Mouse (Mus musculus) thymus, postnatal 36 days (tissue): Measurements from ENCODE around the gene B4galt1.

ENCODE experiments used
- DNase-seq, 2 experiments: peaks; one replicate each; pipeline ENCODE4 v3.0.0; 2022; ENCODE audit warnings: mixed read lengths in 2 of 2

B4galt1 gene

GRCm38 (mm10) chr4:40870206-40870605, 16.4 kb upstream of the B4galt1 start:
- DNase-seq: no peak

DNA sequence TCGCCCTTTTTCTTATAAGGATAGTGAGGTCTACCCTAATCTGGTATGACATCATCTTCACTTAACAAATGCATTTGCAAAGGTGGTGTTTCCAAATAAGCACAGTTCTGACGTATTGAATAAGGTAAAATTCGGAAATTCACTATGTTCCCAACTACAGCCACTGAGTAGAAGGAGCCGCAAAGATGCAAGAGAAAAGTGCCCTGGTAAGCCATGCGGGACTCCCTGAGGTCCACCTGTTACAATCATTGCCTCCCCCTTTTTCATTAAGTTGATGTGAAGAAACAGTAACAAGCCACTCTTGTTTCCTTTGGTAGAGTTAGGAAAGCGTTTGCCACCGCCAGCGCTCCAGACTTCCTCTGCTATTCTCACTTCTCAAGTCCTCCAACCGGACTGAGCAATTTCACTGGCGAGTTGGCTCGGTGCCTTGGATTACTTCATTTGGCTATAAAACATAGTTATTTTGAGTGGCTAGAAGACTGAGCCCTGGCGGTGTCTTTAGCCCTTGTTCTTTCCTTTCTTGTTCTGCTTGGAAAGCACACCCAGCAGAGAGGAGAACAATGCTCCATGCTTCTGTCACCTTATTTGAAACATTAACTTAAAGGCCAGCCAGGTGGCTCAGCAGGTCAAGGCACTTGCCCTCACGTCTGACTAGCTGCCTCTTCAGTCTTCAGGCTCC, 14.9 kb upstream of the B4galt1 start:
- DNase-seq: no peak

GRCm38 (mm10) chr4:40864361-40864760, 10.6 kb upstream of the B4galt1 start:
- DNase-seq: no peak

DNA sequence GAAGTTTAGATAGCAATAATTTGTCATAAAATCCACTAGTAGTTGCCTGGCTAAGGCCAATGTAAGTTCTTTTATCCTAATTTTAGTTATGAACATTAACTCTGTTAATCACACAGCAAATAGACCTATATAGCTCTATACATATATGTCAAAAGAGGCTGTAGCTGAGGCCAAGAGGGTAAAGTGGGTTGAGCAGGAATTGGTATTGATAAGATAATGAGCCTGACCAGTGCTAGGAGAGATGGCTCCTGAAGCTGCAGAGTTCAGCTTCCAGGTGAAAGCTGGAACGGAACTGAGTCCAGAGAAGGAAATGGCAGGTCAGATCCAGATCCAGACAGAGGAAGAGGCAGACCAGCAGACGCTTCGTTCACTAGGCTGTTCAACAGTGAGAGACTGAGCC, 9.5 kb upstream of the B4galt1 start:
- DNase-seq: no peak

- no peak for DNase-seq
Measured at GRCm38 (mm10) chr4:40861131-40861530, 7.3 kb upstream of the B4galt1 start.

- DNase-seq: no peak
Measured at GRCm38 (mm10) chr4:40857824-40858346, 4.1 kb upstream of the B4galt1 start.

- DNase-seq: no peak
Measured at GRCm38 (mm10) chr4:40856571-40856970, 2.8 kb upstream of the B4galt1 start.

GRCm38 (mm10) chr4:40854387-40854933, 655 bp upstream of the B4galt1 start:
- DNase-seq: no peak

DNA sequence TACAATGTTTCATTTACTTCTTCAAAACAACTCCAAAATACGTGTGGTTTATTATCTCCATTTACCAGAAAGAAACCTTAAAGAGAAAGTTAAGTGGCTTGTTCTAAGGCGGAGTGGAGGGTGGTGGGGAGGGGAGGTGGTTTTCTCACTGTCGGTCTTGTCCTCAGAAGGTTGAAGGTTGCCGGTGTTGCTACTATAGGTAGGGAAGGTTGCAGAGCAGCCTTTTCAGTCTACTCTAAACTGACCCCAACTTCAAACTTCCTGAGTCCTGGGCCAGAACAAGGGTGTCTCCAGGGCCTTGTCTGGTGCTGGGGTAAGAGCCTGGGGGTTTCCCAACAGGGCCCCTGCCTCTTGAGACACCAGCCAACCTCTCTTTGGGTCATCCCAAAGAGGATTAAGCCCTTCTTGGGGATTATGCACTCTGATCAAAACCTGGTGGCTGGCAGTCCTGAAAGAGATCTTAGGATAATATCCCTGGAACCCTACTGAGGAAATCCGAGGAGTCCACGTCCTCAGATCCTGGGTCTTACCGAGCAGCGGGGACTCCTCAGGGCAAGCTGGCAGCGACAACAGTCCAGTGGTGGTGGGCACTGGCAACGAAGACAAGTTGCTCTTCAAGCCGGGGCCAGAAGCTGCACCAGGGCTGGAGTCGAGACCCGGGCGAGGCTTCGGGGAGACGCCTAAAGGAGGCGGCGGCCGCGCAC, 792 bp downstream of the B4galt1 start:
- peak; percentile 41 to 56 for DNase-seq

- peak in 1 of 2 experiments; percentile 21 for DNase-seq
Measured at GRCm38 (mm10) chr4:40852249-40852781, 1.5 kb downstream of the B4galt1 start.

DNA sequence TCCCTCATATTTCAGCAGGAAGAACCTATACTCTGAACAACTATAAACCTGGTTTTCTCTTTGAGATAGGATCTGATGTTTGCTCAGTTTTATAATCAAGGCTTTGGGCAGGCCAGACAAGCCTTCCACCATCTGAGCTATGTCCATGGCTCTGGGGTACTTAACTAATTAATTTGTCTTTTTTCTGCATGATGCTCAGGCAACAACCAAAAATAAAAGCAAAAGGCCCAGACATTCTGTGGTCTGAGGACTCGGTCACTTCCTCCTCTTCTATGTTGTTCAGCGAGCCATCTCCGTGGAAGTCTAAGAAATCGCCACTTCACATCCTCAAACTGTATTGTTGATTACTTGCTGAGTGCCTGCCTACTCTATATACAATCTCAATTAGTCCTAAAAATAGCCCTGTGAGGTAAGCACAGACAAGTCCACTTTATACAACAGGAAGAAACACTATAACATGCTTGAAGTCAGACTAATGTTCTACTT, 2.0 kb downstream of the B4galt1 start:
- DNase-seq: no peak

- peak in 1 of 2 experiments; percentile 13 for DNase-seq
Measured at GRCm38 (mm10) chr4:40851031-40851762, 2.6 kb downstream of the B4galt1 start.

DNA sequence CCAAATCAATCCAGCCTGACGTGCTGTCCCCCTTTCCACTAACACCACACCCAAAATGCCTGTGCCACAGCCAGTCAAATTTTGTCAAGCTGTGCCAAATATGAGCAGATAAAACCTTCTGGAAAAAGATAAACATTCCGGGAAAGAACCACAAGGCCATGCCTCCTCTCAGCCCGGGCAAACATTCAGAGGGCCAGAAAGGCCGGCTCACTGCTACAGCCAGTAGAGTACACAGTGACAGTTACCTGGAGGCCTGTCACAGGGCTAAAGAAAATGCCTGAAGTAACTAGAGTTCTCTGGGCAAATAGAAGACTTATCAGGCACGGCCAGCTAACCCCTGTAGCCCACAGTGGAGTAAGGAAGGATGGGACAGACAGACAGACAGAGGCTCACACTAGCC, 3.2 kb downstream of the B4galt1 start:
- no peak for DNase-seq

DNA sequence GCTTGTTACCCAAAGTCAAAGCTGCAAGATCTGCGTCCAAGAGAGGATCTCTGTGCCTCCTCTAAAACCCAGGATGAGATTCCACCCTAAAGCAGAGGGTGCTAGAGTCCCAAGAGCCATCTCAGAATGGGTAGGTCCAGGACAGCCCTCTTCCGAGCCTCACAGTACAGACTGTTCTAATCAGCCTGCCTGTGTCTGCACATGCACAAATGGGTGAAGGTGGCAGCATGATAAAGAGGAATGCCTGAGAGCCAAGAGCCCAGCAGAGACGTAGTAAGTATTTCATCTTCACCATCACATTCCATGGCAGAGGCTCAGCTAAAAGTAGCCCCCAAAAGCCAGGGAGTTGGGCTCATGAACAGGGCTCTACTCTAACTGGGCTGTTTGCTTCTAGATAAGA, 4.3 kb downstream of the B4galt1 start:
- DNase-seq: no peak

DNA sequence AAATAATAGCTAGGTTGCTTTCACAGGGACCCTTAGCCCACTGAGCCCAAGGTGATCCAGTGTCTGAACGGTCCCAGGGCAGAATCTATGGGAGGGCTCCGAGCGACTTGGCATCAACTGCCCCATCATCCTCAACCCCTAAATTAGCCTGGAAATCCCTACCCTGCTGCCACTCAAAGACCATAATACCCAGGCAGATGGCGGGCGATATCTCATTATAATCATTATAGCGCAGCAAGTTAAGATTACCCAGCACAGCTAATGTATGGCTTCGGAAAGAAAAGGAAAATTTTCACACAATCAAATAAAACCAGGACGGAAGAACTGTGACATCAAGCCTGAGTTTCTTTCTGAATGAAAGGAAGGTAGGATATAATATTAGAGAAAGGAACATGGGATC, 5.6 kb downstream of the B4galt1 start:
- no peak for DNase-seq

DNA sequence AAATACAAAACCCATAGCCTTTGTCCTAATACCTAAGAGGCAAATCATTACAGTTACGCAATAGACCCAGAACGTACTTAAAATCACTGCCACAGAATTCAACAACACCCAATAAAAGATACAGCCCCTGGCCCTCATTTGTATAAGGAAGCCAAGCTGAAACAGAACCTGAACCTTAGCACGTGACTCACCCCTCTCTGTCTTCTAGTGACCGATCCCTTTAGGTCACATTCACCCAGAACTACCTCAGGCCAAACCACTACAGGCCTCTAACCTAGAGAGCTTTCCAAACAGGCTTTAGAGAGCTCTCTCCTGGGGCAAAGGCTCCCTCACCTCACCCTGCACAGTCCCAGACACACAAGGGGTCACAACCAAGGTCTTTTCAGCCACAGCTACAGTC, 6.6 kb downstream of the B4galt1 start:
- no peak for DNase-seq

- no peak for DNase-seq
Measured at GRCm38 (mm10) chr4:40846143-40846931, 7.5 kb downstream of the B4galt1 start.

- no peak for DNase-seq
Measured at GRCm38 (mm10) chr4:40844811-40845751, 8.7 kb downstream of the B4galt1 start.

DNA sequence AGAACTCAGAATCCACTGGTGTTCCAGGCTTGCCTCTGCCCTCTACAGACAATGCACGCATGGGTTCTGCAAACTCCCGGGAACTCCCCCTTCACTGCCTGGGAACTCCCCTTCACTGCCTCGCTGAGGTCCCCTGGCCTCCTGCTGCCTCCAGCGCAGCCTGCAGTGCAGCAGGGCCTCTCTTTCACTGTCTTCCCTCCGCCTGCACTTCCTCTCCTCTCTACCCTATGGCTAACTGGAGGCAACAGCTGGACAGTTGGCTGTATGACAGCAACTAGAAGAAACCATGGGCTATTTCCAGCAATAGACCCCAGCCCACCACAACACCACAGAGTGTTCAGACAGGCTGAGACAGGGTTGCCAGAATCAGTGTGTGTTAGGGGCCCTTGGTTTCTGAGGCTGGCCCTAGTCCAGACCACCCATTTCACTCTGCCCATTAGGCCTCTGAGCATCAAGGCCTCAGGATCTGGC, 9.5 kb downstream of the B4galt1 start:
- peak; percentile 46 to 63 for DNase-seq

GRCm38 (mm10) chr4:40843726-40844125, 10.1 kb downstream of the B4galt1 start:
- no peak for DNase-seq

DNA sequence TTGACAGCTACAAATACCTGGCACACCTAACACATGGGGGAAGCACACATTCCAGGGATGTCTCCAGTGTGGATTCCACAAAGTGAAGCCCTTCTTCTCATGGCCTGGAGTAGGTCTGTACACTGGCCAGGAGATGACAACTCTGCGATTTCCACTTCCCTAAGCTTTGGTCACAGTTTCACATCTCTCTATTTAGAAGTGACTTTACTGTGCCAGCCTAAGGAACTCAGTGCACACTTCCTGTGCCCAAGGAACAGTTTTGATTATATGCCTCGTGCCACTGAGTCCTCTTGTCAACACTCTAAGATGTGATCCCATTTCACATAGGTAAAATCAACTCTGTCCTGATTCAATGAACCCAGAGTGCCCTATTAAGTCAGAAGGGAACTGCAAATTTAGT, 13.4 kb downstream of the B4galt1 start:
- no peak for DNase-seq
